Mouse (Mus musculus): ENCODE measurements at regions not wholly inside any gene's neighbourhood (a gene's known extent, or its start where the extent isn't known, plus 50 kb on each side); places are given as distances from the start of the nearest gene placed in this dataset.

DNA sequence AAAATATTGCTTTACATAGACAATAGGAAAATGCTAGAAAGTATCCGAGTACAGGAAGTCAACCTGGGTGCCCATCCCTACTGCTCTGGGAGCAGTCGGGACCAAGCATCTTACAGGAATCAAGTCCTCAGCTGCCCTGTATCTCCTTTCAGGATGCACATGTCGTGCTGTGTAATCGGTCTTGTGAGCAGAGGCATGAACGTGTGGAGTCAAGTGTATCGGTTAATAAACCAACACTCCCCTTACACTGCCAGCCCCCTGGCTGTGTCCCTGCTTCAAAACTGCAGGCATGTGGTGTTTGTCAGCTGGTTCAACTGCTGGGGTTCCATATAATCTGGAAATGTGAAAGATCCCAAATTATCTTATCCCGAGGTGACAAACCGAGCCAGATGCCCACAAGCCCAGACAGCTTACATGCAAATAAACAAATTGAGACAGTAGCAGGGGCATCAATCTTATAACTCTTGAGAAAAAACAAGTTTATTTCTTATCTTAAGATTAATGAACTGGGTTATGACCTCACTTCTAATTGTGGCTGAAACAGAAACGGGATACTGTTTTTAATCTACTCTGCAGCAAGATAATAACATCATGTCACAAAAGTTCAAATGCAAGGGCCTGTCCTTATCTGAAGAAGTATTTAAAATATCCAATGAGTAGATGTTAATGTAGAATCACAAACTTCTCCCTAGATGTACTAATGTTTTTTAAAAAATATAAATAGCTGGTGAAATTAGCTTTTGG, 193.6 kb downstream of the Qdpr start:
- Histone ChIP-seq H3K36me3 (replicated peaks) (no peaks in the 10 kb centered on the region), H3K4me1 (no peaks in the 10 kb centered on the region), H3K9me3 (no peaks in the 10 kb centered on the region), H3K27me3 (ENCODE audit: poor library complexity, severe bottlenecking) (no peaks in the 10 kb centered on the region), H3K4me3 (no peak overlapping the region), H3K27ac (no peak overlapping the region)
- 84% methylated on average over 9 of the region's 9 CpGs for WGBS
- no peak for DNase-seq (ENCODE audit: extremely low spot score, low spot score)

DNA sequence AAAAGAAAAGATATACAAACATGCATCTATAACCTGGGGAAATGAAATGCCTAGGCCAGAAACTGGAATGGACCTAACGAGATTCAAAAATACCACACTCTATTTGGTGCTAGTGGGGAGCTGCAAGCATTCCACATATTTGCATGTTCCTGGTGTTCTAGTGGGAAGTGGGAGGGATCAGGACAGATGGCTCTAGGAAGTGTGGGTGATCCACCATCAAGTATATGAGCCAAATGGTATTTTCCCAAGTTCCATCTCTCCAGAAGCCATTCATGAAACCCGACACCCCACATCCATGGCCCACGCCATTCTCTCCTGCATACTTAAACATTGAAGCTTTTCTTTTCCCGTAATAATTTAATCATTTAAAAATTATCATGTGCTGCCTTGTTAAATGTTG, 218.2 kb downstream of the Qdpr start:
- no peaks in the 10 kb centered on the region for H3K9me3 ChIP-seq
- DNase-seq (ENCODE audit: extremely low spot score, low spot score): no peak
- H3K4me3 ChIP-seq: no peak overlapping the region
- no peak overlapping the region for H3K27ac ChIP-seq
- H3K36me3 ChIP-seq (replicated peaks): no peaks in the 10 kb centered on the region
- H3K27me3 ChIP-seq (ENCODE audit: poor library complexity, severe bottlenecking): no peaks in the 10 kb centered on the region
- WGBS: 91% methylated on average over 4 of the region's 4 CpGs
- no peaks in the 10 kb centered on the region for H3K4me1 ChIP-seq

DNA sequence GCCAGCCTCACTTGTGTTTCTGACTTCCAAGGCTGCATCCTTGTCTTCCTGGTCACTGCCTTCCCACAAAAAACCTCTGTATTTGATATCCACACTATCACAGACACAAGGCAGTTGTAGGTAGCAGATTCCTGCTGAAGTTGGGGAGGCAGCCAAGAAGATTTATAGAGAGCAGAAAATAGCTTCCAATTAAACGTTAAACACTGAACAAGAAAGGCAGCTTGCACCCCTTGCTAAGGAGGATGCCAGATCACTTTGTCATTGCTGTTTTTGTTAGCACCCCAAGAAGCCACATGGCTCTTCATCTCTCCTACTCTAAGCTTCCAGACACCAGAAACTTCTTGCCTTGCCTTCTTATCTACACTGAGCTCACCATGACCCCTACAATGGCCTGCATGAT, 219.9 kb downstream of the Qdpr start:
- 80% methylated on average over 1 of the region's 1 CpGs for WGBS
- no peaks in the 10 kb centered on the region for H3K4me1 ChIP-seq
- H3K27ac ChIP-seq: no peak overlapping the region
- no peaks in the 10 kb centered on the region for H3K27me3 ChIP-seq (ENCODE audit: poor library complexity, severe bottlenecking)
- H3K36me3 ChIP-seq (replicated peaks): no peaks in the 10 kb centered on the region
- H3K4me3 ChIP-seq: no peak overlapping the region
- no peak for DNase-seq (ENCODE audit: extremely low spot score, low spot score)
- no peaks in the 10 kb centered on the region for H3K9me3 ChIP-seq

DNA sequence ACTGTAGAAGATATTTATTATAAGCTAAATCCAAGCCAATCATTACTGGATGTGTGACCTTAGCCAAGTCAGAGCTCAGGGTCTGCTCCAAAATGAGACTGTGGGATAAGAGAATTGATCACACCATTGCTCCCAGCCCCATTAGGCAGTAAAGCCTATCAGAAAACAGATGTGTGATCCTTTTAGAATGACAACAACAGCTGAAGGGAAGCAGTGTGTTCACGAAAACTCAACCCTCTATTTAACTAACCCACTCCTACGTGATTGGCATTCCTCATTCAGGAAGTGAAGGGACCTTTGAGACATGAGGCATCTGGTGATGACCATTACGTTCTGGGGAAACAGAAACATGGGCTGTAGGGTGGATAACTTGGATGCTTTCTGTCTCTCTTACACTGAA, 220.6 kb downstream of the Qdpr start:
- DNase-seq (ENCODE audit: extremely low spot score, low spot score): no peak
- Histone ChIP-seq H3K27me3 (ENCODE audit: poor library complexity, severe bottlenecking) (no peaks in the 10 kb centered on the region), H3K4me1 (no peaks in the 10 kb centered on the region), H3K9me3 (no peaks in the 10 kb centered on the region), H3K4me3 (no peak overlapping the region), H3K27ac (no peak overlapping the region), H3K36me3 (replicated peaks) (no peaks in the 10 kb centered on the region)
- WGBS: 75% methylated on average over 3 of the region's 3 CpGs

DNA sequence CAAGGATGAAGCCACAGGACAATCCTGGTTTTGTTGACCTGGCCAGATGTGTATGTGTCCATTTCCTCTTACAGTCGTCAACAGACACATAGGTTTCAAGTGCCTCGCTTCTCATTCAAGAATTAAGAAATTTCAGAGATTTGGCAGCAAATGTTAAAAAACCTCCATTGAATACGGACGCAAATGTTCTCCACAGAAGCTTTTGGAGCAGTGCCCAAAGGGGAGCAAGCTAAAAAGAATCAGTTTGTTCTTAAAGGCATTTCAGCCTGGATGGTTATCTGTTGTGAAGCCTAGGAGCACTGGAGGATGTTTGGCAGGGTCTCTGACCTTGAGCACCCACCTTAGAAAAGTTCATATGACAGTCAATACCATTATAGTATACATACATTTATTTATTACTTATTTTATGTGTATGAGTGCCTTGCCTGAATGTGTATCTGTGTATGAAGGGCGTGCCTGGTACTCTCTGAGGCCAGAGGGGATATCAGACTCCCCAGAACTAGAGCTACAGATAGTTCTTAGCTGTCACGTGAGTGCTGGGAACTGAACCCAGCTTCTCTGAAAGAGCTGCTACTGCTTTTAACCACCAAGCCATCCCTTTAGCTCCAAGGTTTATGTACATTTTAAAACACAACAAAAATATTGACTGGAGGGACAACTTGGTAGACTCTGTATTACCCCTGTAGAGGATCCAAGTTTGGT, 221.7 kb downstream of the Qdpr start:
- Histone ChIP-seq H3K9me3 (no peaks in the 10 kb centered on the region), H3K4me3 (no peak overlapping the region), H3K27me3 (ENCODE audit: poor library complexity, severe bottlenecking) (no peaks in the 10 kb centered on the region), H3K36me3 (replicated peaks) (no peaks in the 10 kb centered on the region), H3K27ac (no peak overlapping the region), H3K4me1 (no peaks in the 10 kb centered on the region)
- WGBS: 86% methylated on average over 6 of the region's 6 CpGs
- DNase-seq (ENCODE audit: extremely low spot score, low spot score): no peak

DNA sequence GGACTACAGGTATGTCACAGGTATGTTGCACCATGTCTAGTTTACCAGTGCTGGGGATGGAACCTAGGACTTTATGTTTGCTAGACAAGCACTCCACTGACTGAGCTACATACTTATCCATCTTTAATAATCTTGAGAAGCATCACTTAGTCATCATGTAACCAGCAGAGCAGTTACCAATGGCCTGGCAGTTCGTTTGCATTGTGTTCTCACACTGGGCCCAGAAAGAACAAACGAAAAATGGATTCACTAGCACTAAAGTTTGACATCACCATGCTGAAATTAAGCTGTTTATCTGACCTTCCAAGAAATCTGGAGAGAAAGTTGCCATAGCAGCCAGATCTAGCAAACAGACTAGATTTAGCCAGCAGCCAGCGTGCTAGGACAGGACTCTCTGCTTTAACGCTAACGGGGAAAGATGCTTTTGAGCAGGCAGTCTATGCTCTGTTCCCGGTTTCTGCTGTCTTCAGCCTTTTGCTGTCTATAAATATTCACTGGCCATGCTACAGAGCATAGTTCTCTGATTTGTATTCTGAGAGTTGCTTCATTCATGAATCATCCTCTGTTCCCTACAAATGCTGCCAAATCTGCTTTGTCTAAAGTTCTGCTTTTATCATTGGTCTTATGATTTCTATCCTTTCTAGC, 229.6 kb downstream of the Qdpr start:
- H3K27ac ChIP-seq: no peak overlapping the region
- H3K4me3 ChIP-seq: no peak overlapping the region
- H3K36me3 ChIP-seq (replicated peaks): no peaks in the 10 kb centered on the region
- WGBS: 91% methylated on average over 6 of the region's 6 CpGs
- DNase-seq (ENCODE audit: extremely low spot score, low spot score): no peak
- H3K27me3 ChIP-seq (ENCODE audit: poor library complexity, severe bottlenecking): no peaks in the 10 kb centered on the region
- H3K9me3 ChIP-seq: no peaks in the 10 kb centered on the region
- H3K4me1 ChIP-seq: peaks cover 6% of the 10 kb centered on the region; the same call in 1 of the 2 replicates

DNA sequence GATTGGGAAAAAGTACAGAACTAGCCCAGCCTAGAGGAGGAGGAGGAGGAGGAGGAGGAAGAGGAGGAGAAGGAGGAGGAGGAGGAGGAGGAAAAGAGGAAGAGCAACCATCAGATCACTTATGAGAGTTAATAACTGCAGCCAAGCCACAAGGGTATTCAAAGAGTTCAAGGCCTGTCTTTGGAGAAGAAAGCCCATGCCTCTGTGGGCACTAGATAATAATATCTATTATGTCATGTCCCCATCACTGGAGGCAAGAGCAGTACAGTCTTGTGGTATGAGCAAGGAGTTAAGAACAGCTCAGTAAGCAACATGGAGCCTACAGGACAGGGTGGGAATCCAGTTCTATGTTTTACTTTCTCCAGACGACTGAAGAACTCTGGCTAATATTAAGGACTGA, 230.5 kb downstream of the Qdpr start:
- WGBS: 76% methylated on average over 1 of the region's 1 CpGs
- Histone ChIP-seq H3K4me3 (no peak overlapping the region), H3K27ac (no peak overlapping the region)

DNA sequence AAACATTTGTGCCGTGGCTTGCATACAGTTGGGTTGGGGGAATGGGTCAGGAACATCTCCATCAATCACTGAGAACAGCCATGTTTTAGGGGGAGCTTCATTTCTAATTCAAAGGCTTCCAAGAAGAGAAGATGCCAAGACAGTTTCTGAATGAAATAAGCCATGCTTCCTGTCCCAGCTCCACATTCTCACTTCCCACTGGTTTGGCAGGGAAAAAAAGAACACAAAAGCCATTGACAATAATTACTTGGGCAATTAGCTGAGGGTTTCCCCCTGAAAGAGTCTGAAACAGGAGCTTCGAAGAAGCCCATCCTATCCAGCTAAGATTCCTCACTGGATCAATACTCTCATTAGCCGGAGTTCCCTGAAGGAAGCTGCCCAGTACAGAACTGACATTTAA, 230.9 kb downstream of the Qdpr start:
- Histone ChIP-seq H3K27ac (no peak overlapping the region), H3K9me3 (no peaks in the 10 kb centered on the region), H3K36me3 (replicated peaks) (no peaks in the 10 kb centered on the region), H3K4me1 (peaks cover 6% of the 10 kb centered on the region; the same call in 1 of the 2 replicates), H3K4me3 (no peak overlapping the region), H3K27me3 (ENCODE audit: poor library complexity, severe bottlenecking) (no peaks in the 10 kb centered on the region)
- 51% methylated on average over 3 of the region's 3 CpGs for WGBS
- no peak for DNase-seq (ENCODE audit: extremely low spot score, low spot score)

More for the DNA sequence above, 230.5 kb downstream of the Qdpr start:
- no peak for DNase-seq (ENCODE audit: extremely low spot score, low spot score)
- no peaks in the 10 kb centered on the region for H3K9me3 ChIP-seq
- no peaks in the 10 kb centered on the region for H3K36me3 ChIP-seq (replicated peaks)
- H3K27me3 ChIP-seq (ENCODE audit: poor library complexity, severe bottlenecking): no peaks in the 10 kb centered on the region
- H3K4me1 ChIP-seq: peaks cover 6% of the 10 kb centered on the region; the same call in 1 of the 2 replicates

DNA sequence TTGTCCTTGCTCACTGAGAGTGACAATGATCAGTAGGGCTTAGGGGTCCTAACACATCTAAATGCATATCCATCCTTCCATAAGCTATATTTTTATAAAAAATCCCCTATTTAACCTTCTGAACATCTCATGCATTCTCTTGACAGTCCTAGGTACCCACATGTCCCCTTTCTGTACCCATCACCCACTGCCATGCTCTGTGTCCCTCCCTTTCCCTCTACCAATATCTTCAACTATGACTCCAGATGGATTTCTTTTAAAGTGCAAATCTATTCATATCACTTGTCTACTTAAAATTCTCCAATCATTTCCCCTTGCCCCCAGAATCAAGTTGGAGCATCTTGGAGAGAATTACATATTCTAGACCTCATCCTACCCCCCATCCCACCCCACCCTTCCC, 235.6 kb downstream of the Qdpr start:
- Histone ChIP-seq H3K27me3 (ENCODE audit: poor library complexity, severe bottlenecking) (no peaks in the 10 kb centered on the region), H3K4me1 (peaks cover 6% of the 10 kb centered on the region; the same call in 1 of the 2 replicates), H3K4me3 (no peak overlapping the region), H3K9me3 (no peaks in the 10 kb centered on the region), H3K27ac (no peak overlapping the region), H3K36me3 (replicated peaks) (no peaks in the 10 kb centered on the region)
- DNase-seq (ENCODE audit: extremely low spot score, low spot score): no peak

DNA sequence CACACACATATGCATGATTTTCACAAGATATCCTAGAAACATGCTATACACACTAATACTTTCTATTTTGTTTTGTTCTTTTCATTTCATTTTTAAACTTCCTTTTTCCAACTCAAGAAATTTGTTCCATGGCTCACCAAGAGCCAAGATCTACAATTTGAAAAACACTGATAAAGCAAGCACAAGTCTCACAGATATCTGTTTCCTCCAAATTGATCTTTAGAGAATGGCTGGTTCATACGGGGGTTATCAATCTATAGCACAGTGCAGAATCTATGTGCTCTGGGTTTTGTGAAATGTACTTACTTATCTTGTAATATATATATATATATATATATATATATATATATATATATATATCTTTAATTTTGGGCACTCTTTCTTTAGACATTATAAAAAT, 251.6 kb downstream of the Qdpr start:
- Histone ChIP-seq H3K27me3 (ENCODE audit: poor library complexity, severe bottlenecking) (no peaks in the 10 kb centered on the region), H3K4me1 (no peaks in the 10 kb centered on the region), H3K27ac (no peak overlapping the region), H3K4me3 (no peak overlapping the region), H3K9me3 (no peaks in the 10 kb centered on the region), H3K36me3 (replicated peaks) (no peaks in the 10 kb centered on the region)
- WGBS: 100% methylated on average over 1 of the region's 1 CpGs
- no peak for DNase-seq (ENCODE audit: extremely low spot score, low spot score)

DNA sequence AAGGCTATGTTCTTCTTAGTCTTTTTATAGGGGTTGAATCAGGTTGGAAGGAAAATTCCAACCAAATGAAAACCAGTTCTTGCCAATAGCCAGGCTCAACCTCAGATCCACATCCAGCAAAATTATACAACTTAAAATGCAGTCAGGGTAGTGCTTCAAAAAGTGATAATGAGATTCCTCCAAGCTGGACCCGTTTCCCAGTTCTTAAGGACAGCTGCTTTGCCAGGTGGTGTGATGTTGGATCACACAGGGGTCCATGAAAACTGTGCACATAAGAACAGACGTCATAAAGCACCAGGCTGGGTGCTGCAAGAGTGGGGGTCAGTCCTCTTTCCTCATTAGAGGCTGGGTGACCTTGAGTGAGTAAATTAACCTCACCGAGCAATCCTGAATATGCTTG, 253.9 kb downstream of the Qdpr start:
- Histone ChIP-seq H3K27ac (no peak overlapping the region), H3K27me3 (ENCODE audit: poor library complexity, severe bottlenecking) (no peaks in the 10 kb centered on the region), H3K36me3 (replicated peaks) (no peaks in the 10 kb centered on the region), H3K4me3 (no peak overlapping the region), H3K4me1 (no peaks in the 10 kb centered on the region), H3K9me3 (no peaks in the 10 kb centered on the region)
- WGBS: 63% methylated on average over 3 of the region's 3 CpGs
- DNase-seq (ENCODE audit: extremely low spot score, low spot score): no peak

DNA sequence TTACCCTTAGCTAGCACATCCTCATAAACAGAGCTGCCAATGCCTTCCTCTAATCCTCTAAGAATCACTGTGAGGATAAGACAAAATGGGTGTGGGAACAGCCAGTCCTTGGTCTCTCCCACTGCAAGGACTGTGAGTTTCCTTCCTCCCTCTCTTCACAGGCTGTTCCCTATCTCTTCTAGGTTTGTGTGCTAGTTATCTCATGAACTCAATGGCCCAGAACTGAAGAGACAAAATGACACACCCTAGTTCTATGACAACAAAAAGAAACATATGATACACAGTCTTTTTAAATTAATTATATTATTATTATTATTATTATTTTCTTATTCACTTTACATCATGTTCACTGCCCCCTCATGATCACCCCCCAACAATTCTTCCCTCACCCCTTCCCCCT, 257.7 kb downstream of the Qdpr start:
- Histone ChIP-seq H3K4me1 (no peaks in the 10 kb centered on the region), H3K27me3 (ENCODE audit: poor library complexity, severe bottlenecking) (no peaks in the 10 kb centered on the region), H3K27ac (no peak overlapping the region), H3K36me3 (replicated peaks) (no peaks in the 10 kb centered on the region), H3K9me3 (no peaks in the 10 kb centered on the region), H3K4me3 (no peak overlapping the region)
- no peak for DNase-seq (ENCODE audit: extremely low spot score, low spot score)

Data from forebrain, embryonic 10.5 days (tissue).